Mouse (Mus musculus) kidney, postnatal 36 days (tissue): ENCODE measurements around the gene Nipa2.
"Not testable (repeated sequence)": the region's sequence is repeated elsewhere in the genome, so short reads cannot be mapped to it uniquely, and the experiment has no call there.

ENCODE experiments used
- DNase-seq, 2 experiments: peaks; one replicate each; pipeline ENCODE4 v3.0.0; 2021 to 2022; ENCODE audit warnings: mixed read lengths in 2 of 2

Nipa2 gene

DNA sequence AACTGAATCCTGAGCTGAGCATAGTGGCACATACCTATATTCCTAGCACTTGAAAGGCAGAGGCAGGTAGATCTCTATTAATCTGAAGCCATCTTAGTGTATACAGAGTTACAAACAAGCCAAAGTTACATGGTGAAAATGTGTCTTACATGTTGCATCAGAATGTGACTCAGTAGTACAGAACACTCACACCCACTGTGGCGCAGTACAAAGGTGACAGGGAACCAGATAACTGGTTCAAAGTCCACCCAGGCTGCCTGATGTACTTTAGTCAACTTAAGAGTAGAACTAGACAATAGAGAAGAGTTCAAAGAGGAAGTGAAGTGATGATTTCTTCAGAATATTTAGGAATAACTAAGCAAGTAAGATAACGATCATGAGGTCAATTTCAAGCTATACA, 27.3 kb downstream of the Nipa2 start:
- DNase-seq = no peak

DNA sequence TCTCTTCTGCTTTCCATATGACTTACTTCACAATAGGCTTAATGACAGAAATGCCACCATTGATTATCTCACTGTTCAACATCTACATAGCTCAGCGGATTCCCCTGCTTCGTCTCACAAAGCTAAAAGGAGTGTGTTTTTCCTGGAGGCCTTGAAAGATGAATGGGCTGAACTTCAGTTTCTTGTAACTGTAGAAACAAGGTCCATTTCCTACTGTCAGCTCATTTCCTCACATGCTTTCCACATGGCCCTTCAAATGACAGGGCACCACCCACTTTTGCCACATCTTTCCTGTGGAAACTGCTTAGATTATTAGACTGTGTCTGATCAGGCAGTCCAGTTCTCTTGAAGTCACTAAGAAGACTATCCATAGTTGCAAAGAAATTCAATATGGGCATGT, 33.6 kb downstream of the Nipa2 start:
- peak; percentile 18 to 32 for DNase-seq

GRCm38 (mm10) chr7:55927262-55927661, 35.0 kb downstream of the Nipa2 start:
- DNase-seq = no peak

DNA sequence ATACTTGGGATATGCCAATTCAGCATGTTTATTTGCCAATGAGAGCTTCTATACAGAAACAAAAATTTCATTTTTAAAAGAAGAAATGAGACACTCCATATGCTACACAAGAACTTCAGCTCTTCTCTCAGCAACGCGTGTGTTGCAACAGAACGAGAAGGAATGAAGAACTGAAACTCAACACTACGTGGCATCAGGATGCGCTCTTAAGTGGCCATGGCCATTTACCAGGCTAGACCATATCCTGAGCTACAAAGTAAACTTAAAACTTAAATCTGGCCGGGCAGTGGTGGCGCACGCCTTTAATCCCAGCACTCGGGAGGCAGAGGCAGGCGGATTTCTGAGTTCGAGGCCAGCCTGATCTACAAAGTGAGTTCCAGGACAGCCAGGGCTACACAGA, 43.9 kb downstream of the Nipa2 start:
- DNase-seq = not testable (repeated sequence)

- no peak for DNase-seq
These were observed 50.2 kb downstream of the Nipa2 start for GRCm38 (mm10) chr7:55912118-55912517.

DNA sequence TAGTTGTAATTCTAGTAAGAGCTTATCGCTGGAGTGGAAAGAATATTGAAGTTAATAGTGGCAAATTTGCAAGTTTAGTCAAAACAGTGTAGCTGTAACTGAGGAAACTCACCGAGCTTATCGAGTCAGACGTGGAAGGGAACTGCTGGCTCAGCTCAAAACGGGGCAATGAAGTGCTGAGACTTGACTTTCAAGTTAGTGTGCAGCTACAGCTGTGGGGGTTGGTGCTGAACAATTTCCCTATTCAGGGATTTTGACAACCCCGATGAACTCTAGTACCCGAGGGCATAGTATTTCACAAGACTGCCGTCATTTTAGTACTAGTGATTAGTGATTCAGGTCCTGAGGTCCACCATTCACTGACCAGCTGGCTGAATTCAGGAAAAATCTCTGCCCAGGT, 50.9 kb downstream of the Nipa2 start:
- peak; percentile 72 to 81 for DNase-seq

DNA sequence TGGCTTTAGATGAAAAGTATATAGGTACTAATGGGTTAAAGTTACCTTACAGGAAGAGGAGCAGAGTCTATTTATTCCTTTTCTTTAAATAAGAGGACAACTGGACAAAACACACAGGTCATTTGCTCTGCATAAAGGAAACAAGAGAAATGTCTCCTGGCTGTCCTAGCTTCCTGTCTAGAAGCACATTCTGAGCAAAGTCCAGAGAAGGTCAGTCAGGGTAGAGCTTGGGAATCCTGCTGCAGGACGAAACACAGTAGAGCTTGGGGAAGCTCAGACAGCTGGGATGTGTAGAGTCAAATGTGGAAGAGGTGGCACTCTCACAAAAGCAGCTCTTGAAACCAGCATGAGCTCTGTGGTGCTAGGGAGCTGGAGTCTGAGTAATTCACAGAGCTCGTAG, 51.9 kb downstream of the Nipa2 start:
- peak; percentile 35 to 39 for DNase-seq

GRCm38 (mm10) chr7:55909519-55909918, 52.8 kb downstream of the Nipa2 start:
- no peak for DNase-seq

- no peak for DNase-seq
These were observed 56.8 kb downstream of the Nipa2 start for GRCm38 (mm10) chr7:55905449-55905848.

- peak in 1 of 2 experiments; percentile 9 for DNase-seq
These were observed 58.5 kb downstream of the Nipa2 start for GRCm38 (mm10) chr7:55903766-55904165.

GRCm38 (mm10) chr7:55891797-55892196, 70.5 kb downstream of the Nipa2 start:
- peak; percentile 25 to 26 for DNase-seq

DNA sequence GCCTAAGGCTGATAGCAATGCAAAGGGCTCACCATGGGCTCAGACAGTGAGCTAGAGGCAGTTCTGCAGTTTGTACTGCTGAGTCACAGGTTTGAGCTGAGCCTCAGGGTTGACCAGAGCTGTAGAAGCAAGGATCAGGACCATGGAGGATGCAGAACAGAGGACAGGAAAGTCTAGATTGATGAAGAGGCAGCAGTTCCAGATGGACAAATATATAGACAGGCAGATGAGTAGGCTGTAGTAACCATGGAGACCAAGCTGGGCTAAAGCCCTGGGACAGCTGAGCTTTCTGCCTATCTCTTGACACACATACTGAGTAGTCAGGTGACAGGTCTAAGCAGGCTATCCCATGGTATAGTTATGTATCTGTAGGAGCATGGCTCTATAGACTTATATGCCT, 71.5 kb downstream of the Nipa2 start:
- no peak for DNase-seq

DNA sequence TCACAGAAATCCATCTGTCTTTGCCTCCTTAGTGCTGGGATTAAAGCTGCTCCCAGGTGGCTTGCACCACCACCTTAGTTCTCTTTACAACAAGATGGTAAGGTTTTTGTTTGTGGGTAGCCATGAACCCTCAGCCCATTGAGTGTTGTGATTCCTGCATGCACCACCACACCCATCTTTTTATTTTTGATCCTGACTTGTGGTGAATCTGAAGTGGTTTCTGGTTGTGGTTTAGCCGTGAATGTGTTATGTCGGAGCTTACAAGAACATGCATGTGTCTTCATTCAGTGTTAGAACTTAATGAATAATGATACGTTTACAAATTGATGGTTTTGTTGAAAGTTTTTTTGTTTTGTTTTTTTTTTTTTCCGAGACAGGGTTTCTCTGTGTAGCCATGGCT, 72.3 kb downstream of the Nipa2 start:
- DNase-seq = no peak

DNA sequence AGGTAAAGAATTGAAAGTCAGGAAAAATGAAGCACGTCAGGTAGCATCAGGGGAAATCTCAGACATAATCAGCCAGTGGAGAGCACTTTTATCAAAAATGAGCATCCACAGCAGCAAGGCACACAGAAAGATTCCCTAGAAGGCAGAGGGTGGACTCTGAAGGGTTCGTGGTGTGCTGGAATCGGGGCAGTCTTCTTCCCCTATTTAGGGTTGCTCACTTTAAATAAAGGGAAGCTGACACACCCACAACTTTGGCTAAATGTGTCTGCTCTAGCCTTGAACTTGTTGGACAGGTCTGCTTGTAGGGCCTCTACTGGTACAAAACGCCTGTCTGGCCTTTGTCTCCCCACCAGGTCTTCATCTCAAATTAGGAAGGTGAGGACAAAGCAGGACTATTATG, 73.7 kb downstream of the Nipa2 start:
- no peak for DNase-seq
